Comparison of ENCODE assay signal across 16 mouse cellular contexts in genomic region chr14:16559294-16560217, GRCm38 (mm10).
DNase-seq lines count a peak whose midpoint lies in the region; ATAC-seq and TF ChIP-seq lines count a peak whose summit lies in the region.
"Had no signal": no experiment of that assay in that cellular context is flagged by ENCODE, and none has a peak within 500 bp of the region (broad histone marks: within the 10 kb centered on the region; RNA-seq: fewer than 3 reads in every experiment).

No protein-coding gene starts in this region.

- peak; percentile 43; the same call in 1 of the 2 replicates for ATAC-seq in kidney, embryonic 15.5 days (replicated peaks; ENCODE audit: low FRiP score)
- ATAC-seq in granulocyte monocyte progenitor cell, adult 5-6 weeks (replicated peaks; ENCODE audit: poor library complexity, severe bottlenecking): peak; percentile 71
- no peak for ATAC-seq in intestine, postnatal 0 days
- ATAC-seq: forebrain, embryonic 15.5 days; intestine, embryonic 16.5 days had no signal

- 19% methylated on average over 12 of the region's 12 CpGs for WGBS in kidney, embryonic 15.5 days
- 58% methylated on average over 12 of the region's 12 CpGs for WGBS in intestine, postnatal 0 days

- H3K9me3 ChIP-seq in kidney, embryonic 15.5 days (replicated peaks): no peaks in the 10 kb centered on the region
- no peaks in the 10 kb centered on the region for H3K9me3 ChIP-seq in intestine, postnatal 0 days (ENCODE audit: control insufficient read depth)
- H3K9me3 ChIP-seq: embryonic facial prominence, embryonic 13.5 days; forebrain, embryonic 15.5 days; liver, embryonic 15.5 days; stomach, embryonic 15.5 days had no signal

- H3K9ac ChIP-seq in kidney, embryonic 15.5 days: no peak overlapping the region
- no peak overlapping the region for H3K9ac ChIP-seq in intestine, postnatal 0 days (ENCODE audit: low read depth, low read length)
- H3K9ac ChIP-seq: embryonic facial prominence, embryonic 13.5 days; forebrain, embryonic 15.5 days; liver, embryonic 15.5 days; stomach, embryonic 15.5 days had no signal

- 0 out of 2 replicates have a peak overlapping the region, but pooled peaks have one; percentile 8 for H3K4me2 ChIP-seq in kidney, embryonic 15.5 days
- no peak overlapping the region for H3K4me2 ChIP-seq in intestine, postnatal 0 days (replicated peaks; ENCODE audit: low read depth)
- H3K4me2 ChIP-seq: embryonic facial prominence, embryonic 13.5 days; forebrain, embryonic 15.5 days; liver, embryonic 15.5 days; stomach, embryonic 15.5 days had no signal

- peak overlapping the region; percentile 52 for H3K27ac ChIP-seq in kidney, embryonic 15.5 days
- H3K27ac ChIP-seq in intestine, postnatal 0 days (ENCODE audit: low read depth, low read length): no peak overlapping the region
- H3K27ac ChIP-seq: embryonic facial prominence, embryonic 13.5 days; forebrain, embryonic 15.5 days; liver, embryonic 15.5 days; stomach, embryonic 15.5 days had no signal

- H3K27me3 ChIP-seq in kidney, embryonic 15.5 days: no peaks in the 10 kb centered on the region
- H3K27me3 ChIP-seq in intestine, postnatal 0 days (replicated peaks; ENCODE audit: control insufficient read depth, insufficient read depth, low read length): no peaks in the 10 kb centered on the region
- H3K27me3 ChIP-seq: embryonic facial prominence, embryonic 13.5 days; forebrain, embryonic 15.5 days; liver, embryonic 15.5 days; stomach, embryonic 15.5 days had no signal

- DNase-seq in heart, adult 11 months: peak; percentile 93
- DNase-seq in heart, adult 9 months (ENCODE audit: low spot score in 2 of 2): no peak
- no peak for DNase-seq in kidney, postnatal 14 days
- DNase-seq in A20 (ENCODE audit: low read depth, low spot score): peak; percentile 52
- DNase-seq in urinary bladder, postnatal 10 days (ENCODE audit: low spot score): no peak
- DNase-seq: gastrocnemius, postnatal 36 days; layer of hippocampus, adult 9-11 months; thymus, postnatal 25 days had no signal

- H3K4me1 ChIP-seq in kidney, embryonic 15.5 days: peaks cover 65% of the 10 kb centered on the region
- no peaks in the 10 kb centered on the region for H3K4me1 ChIP-seq in intestine, postnatal 0 days (replicated peaks; ENCODE audit: control insufficient read depth, insufficient read depth, low read length)
- H3K4me1 ChIP-seq: liver, embryonic 15.5 days had no signal

- no peak overlapping the region for H3K4me3 ChIP-seq in kidney, embryonic 15.5 days (replicated peaks)
- no peak overlapping the region for H3K4me3 ChIP-seq in intestine, postnatal 0 days (ENCODE audit: low read depth, low read length)
- H3K4me3 ChIP-seq: embryonic facial prominence, embryonic 13.5 days; forebrain, embryonic 15.5 days; liver, embryonic 15.5 days; stomach, embryonic 15.5 days had no signal

- no peaks in the 10 kb centered on the region for H3K36me3 ChIP-seq in kidney, embryonic 15.5 days
- no peaks in the 10 kb centered on the region for H3K36me3 ChIP-seq in intestine, postnatal 0 days (ENCODE audit: control insufficient read depth, insufficient read depth)
- H3K36me3 ChIP-seq: embryonic facial prominence, embryonic 13.5 days; forebrain, embryonic 15.5 days; liver, embryonic 15.5 days; stomach, embryonic 15.5 days had no signal

- TF ChIP-seq CTCF in intestine, postnatal 0 days (IDR thresholded peaks at IDR 0.05; ENCODE audit: low read depth): no peak

Comparison
In these comparisons a context has a peak if more than half of its experiments do, and no peak if none do; other contexts are left out.
1. DNase-seq: peak in heart, adult 11 months (single experiment) and A20 (single experiment); none in heart, adult 9 months (0 of 2), kidney, postnatal 14 days (single experiment) and urinary bladder, postnatal 10 days (single experiment).